Mouse (Mus musculus): ENCODE data around the gene Gm17542. TPM values are rescaled to one million over a fixed set of nuclear protein-coding genes. Genes with fewer than 3 reads are reported as not detected.
"Not testable (repeated sequence)": the region's sequence is repeated elsewhere in the genome, so short reads cannot be mapped to it uniquely, and the experiment has no call there.

Gm17542 gene
- total RNA-seq (2021), result not detected

DNA sequence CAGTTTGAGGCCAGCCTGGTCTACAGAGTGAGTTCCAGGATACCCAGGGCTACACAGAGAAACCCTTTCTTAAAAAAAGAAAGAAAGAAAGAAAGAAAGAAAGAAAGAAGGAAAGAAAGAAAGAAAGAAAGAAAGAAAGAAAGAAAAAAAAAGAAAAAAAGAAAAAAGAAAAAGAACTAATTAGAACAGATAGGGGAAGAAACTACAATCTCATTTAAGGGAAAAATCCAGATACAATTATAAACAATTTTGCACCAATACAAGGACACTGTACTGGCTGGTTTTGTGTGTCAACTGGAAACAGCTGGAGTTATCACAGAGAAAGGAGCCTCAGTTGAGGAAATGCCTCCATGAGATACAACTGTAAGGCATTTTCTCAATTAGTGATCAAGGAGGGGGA lies at the start of gene Gm17542:
Gene Gm17542, minus strand, starts transcription at position 101 of the 400 bp plus-strand sequence.
- intact Hi-C loops (cut with DNase I); DNase-seq: not testable (repeated sequence)

DNA sequence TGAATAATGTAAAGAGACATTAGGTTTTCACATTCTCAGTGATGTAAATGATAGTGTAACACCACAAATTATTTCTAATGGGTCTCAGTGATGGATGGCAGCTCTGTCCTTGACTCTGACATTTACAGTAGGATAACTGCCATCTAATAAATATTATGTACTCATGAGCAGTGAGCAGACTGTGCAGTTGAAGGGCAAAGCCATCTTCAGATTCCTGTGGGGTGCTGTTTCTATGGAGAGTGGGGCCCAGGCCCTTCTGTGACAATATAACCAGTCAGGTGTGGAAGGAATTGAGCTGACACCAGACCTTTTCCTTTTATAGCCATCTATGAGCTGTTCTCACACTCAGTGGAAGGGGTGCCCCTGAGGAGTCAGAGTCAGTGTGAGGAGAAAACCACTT lies 21.8 kb upstream of the Gm17542 start:
- DNase-seq, result no peak
- intact Hi-C loops (cut with DNase I), result loop anchor here (5.0 kb wide), 1 partner anchor 1302 kb away; no protein-coding TSS in a partner anchor

DNA sequence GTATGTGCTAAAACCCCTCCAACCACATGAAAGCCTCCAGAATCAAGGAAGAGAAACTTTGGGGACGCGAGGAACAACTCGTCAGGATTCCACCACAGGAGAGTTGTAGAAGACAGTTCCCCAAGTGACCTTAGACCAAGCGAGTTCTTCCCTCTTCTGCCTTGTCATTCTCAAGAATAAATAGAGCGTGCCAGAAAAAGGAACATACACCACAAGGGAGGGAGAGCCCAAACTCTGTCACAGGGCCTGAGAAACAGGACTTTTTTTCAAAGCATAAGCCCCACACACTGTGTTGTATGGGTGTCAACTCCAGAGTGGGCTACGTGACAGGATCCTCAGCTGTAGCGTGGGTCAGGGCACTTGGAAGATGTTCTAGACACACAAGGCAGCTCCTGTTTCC lies 20.1 kb upstream of the Gm17542 start:
- intact Hi-C loops (cut with DNase I), result no loop called here
- no peak for DNase-seq

DNA sequence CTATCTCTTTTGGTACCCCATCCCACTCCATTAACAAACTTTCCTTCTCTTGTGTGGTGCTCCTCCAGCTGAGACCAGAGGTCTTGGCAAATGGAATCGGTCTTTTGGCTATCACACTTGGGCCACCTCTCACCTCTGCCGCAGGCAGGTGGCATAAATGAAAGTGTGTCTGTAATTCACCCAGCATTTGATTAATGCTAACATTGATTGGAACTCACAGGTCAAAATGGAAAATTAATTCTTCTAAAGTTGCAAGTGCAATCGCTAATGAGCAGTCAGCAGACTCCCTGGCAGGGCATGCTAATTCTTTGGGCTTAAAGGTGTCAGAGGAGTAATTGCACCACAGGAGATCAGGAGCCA lies 3.2 kb downstream of the Gm17542 start:
- no peak for DNase-seq
- intact Hi-C loops (cut with DNase I), result no loop called here

DNA sequence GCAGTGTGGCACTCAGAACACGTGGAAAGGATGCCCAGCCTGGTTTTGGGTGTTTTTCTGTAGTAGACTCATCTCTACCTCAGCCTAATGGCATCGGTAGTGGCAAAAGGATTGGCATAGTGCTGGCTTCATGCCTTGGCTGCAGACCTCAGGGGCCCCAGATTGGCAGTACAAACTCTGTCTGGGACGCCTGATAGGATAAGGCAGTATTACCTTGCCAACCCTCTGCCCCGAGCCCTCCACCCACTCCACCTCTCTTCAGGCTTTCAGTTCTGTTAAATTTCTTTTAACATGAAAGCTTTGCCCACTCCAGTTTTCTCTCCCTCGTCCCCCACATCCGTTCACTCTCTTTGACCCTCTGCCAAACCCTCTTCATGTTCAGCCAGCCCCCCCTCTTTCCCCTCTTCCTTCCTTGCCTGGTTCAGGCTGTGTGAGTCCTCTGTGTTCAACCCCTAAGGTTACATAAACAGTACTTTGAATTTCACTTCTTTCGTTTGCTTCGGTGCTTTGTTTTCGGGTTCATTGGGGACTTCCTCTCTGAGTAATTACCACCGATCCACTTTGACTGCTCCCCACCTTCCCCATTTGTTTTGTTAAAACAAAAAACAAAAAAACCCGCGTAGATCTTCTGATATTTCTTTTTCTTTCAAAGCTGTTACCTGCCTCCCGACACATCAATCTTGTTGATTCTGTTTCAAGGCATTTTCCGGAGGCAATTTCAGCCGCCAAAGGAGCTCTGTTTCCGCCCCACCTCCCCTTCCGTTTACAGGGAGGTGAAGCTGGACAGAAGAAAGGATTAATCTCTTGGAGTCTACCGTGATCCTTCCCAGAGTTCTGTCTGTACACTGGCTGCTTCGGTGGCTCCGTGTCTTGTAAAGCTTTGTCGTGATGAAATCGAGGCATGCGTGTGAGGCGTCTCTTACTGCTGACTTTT lies 3.9 kb downstream of the Gm17542 start:
- peak; percentile 5 to 7 for DNase-seq
- intact Hi-C loops (cut with DNase I), result no loop called here

DNA sequence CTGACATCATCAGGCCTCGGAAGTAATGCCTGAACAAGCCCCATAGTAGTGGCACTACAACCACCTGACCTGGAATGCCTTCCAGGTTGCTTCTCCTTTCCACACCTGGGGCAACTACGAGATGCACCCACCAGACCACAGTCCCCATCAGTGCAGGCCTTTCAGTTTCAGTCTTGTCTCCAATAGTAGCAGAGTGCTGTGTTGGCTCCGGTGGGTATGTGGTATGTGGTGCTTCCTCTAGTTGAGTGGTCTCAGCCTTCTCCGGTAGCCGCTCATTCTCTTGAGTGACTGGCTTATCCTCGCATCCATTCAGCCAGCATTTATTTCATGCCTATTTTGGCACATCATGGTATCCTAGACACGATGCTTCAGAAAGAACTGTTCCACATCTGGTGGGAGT lies 4.8 kb downstream of the Gm17542 start:
- intact Hi-C loops (cut with DNase I), result no loop called here

DNA sequence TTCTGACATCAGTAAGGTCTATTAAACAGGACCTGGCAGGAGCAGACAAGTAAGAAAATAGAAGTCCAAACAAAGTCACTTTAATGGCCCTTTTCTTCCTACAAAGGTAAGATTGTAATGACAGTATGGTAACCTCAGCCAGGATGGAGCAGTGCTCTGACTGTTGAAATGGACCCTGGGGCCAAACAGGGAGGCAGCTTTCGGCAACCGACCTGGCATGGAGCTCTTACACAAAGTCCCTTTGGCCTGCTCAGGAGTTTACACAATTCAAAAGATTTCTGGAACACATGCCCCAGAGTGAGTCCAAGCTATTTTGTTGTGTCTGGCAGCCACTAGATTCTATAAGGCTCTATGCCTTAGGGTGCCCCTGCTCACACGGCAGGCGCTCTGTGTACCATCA lies 9.0 kb downstream of the Gm17542 start:
- intact Hi-C loops (cut with DNase I), result no loop called here
- DNase-seq, result no peak

More for the DNA sequence above, 4.8 kb downstream of the Gm17542 start:
- no peak for DNase-seq

DNA sequence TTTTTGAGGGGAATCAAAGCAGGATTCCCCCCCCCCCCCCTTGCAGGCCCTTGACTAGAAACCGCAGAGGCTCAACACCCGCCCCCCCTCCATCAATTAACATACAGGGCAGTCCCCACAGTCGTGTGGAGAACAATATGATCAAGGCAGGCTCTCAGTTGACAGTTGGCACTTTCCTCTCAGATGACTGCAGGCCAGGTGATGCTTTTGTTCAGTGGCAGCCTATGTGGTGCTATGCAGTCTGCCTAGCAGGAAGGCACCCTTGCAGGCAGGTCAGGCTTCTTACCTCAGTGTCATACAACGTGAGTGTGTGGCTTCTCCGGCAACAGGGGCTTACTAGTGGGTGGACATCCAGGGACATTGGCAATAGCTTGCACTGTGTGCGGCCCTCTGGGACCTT lies 17.4 kb downstream of the Gm17542 start:
- DNase-seq, result no peak
- intact Hi-C loops (cut with DNase I), result no loop called here

DNA sequence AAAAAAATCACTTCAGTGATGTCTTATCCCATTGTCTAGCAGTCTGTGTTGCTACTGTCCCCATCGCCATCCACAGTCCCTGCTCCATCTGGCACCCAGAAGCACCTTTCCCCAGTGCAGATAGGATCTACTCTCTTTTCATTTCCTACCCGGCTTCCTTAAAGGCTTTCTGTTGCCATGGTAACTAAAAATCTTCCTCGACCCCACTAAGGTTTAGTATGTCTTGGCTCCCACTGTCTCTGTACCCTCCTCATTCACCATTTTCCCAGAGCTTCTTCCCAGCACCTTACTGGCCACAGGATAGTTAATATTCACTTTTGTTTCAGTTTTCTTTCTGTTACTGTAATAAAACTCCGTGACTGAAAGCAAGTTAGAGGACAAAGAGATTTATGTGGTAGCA lies 17.9 kb downstream of the Gm17542 start:
- intact Hi-C loops (cut with DNase I), result no loop called here
- DNase-seq, result no peak

DNA sequence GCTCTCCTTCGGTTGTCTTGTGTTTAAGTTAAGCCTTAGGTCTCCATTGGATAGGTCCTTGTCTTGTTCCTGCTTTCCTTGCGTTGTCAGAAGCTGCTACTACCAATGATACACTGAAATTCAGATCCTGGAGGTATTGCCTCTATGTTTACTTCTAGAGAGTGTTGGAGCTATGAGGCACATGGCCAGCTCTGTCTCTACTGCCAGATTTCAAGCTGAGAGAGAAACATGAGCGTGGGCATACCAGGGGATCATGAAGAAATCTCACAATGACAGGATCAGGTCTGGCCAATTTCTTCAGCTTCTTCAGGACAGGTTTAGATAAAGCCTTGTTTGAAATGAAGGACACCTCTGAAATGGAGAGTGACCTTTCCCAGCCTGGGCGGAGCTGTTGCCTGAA lies 19.1 kb downstream of the Gm17542 start:
- intact Hi-C loops (cut with DNase I), result no loop called here

DNA sequence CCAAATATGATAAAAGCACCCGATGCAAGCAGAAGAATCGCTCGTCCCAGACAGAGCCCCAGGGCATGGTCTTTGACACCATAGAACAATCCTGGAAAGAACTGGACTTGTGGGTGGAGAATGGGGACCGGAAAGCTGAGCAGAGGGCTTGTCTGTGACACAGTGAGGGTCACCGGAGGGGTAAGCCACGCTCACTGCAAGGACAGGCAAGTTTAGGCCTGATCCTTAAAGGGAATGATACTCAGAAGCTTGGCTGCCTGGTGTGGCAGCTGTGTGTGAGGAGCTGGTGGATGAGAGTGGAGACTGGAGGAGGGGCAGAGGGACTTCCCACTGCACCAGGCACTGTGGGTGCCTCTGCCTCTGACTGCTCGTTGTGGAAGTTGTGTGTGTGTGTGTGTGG lies 27.0 kb downstream of the Gm17542 start:
- no peak for DNase-seq
- intact Hi-C loops (cut with DNase I), result no loop called here

More for the DNA sequence above, 19.1 kb downstream of the Gm17542 start:
- no peak for DNase-seq

DNA sequence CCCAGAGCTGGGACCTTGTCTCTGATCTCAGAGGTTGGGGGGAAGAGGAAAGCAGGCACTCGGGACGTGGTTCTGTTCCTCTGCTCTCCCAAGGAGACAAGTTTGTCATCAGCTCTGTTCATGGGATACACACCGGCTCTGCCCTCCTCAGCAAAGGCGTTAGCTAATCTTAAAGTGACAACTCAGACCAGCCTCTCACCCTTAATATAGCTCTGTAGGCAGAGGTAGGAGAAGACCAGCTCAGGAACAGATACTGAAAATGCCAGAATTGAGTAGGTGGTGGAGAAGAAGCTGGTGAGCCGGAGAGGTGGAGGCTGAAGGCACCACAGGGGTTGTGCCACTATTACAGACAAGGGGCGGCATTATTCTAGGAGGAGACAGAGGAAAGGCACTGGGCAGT lies 38.7 kb downstream of the Gm17542 start:
- DNase-seq, result no peak
- intact Hi-C loops (cut with DNase I), result no loop called here

DNA sequence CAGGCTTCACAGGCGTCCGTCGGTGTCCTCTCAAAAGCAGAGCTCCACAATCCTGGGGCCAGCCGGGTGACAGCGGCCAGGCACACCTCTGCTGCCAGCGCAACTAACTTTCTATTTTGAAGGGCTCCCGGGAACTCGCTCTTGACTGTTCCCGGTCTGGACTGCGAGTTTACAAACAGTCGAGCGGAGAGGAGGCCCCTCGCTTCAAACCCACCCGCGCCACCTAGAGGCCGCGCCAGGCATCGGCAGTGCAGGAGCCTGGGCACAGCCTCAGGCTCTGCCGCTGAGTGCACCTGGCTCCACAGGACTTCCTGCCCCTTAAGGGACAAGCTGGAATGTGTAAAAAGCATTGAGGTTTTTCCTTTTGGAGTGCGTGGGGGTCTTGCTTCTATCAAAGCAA lies 42.5 kb downstream of the Gm17542 start, which contains the start of gene Edar:
Gene Edar, minus strand, starts transcription at position 122 of the 400 bp plus-strand sequence.
- DNase-seq, result peak; percentile 81 to 90
- intact Hi-C loops (cut with DNase I), result loop anchor here (1.0 to 2.0 kb wide), 4 partner anchors 22 to 115 kb away; no protein-coding TSS in a partner anchor

DNA sequence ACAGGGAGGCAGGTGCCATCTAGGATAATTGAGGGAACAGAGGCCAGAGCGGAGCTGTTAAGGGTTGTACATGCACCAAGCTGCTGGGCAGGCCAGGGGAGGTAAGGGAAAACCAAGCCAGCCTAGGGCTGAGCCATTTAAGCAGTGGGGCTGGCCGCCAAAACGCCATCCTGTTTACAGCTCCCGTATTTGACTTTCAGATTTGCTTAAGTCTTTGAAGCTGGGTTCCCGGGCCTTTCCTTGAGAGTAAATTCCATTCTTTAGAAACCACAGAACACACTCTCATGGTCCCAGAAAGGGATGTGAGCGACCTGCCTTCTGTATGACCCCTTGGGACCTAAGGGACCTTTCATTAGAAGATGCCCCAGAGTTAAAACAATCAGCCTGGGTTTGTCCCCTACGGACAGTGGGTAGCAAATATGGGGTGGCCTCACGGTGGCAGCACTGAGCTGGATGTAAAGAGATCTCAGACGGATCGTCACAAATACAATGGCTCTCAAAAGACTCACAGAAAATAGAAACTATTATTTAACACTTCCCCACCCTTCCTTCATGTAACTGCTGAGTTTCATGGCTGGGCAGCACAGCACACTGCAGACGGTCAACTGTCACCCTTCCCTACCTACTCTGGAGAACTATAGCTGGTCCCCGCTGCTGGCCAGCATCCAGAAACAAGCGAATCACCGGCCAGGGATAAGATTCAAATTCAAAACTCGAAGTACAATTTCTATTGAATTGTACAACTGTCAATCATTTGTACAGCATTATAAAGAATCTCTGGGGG lies 44.5 kb downstream of the Gm17542 start:
- peak; percentile 76 to 82 for DNase-seq
- intact Hi-C loops (cut with DNase I), result loop anchor here (2.0 kb wide), 2 partner anchors 45 to 113 kb away; no protein-coding TSS in a partner anchor

DNA sequence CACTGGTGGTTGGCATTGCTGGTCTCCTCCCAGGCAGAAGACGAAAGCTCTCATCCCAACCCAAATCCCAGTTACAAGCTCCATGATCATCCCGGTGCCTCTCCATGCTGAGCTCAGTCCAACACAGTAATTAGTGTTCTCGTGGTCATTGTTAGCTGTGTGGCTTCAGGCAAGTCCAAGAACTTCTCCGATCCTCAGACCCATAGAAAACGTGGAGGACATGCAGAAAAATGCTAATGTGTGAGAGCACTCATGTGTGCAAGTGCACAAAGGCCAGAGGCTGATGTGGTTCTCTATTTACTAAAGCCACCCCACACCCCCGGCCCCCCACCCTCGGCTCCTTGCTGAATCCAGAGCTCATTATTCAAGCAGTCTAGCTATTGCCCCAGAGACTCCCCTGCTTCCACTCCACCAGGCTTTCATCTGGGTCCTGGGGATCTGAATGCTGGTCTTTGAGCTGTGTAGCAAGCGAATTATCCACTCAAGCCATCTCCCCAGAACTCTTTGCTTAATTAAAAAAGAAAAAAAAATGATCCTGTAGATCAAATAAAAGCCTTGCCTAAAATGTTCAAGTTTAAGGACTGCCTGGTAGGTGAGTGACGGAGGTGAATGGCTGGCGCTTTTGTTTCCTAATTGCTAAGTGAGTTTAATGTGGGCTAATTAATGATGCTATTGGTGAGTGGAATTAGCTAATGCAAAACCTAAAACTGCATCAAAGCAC lies 45.3 kb downstream of the Gm17542 start:
- intact Hi-C loops (cut with DNase I), result no loop called here
- no peak for DNase-seq

DNA sequence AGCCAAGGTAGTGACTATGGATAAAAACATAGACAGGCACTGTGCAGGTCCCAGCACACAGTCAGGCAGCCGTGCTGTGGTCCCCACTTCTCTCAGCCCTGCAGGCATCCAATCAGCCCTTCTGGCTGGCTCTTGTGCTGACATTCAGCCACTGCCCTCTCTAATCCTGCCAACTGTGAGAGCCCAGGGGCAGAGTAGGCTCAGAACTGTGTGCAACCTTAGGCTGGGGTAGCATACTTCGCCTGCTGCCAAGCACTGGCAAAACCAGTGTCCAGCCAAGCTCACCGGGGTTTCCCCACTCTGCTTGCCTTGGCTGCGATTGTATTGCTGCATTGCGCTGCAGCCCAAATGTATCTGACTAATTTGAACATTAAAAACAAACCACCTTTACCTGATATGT lies 54.1 kb downstream of the Gm17542 start:
- peak; percentile 49 to 59 for DNase-seq
- intact Hi-C loops (cut with DNase I), result no loop called here

Other genes starting within 250 kb of the Gm17542 start
- 1 to 10 TPM; 1.3 to 1.8 TPM for gene Ccdc138, start 220.3 kb downstream of the Gm17542 start, total RNA-seq (2021)
- under 1 TPM; 0.64 to 0.65 TPM for gene Edar, start 42.6 kb downstream of the Gm17542 start, total RNA-seq (2021)
- 1 to 10 TPM; 1.3 to 1.7 TPM for gene Sh3rf3, start 95.1 kb upstream of the Gm17542 start, total RNA-seq (2021)

Data from heart, postnatal 10 days (tissue).